Mouse (Mus musculus): ENCODE data around the gene Gbf1. TPM values are rescaled to one million over a fixed set of nuclear protein-coding genes. Genes with fewer than 3 reads are reported as not detected.

The Gbf1 gene
- polyA plus RNA-seq, 1 experiment from 2014 or later = 80.5 TPM

GRCm38 (mm10) chr19:46331936-46332335 is 179.6 kb downstream of the Gbf1 start:
- WGBS = 88% methylated on average over 3 of the region's 3 CpGs
- Histone ChIP-seq H3K27ac (no peak overlapping the region), H3K9me3 (replicated peaks) (no peaks in the 10 kb centered on the region), H3K27me3 (peaks cover 2% of the 10 kb centered on the region), H3K9ac (no peak overlapping the region), H3K4me1 (peaks cover 34% of the 10 kb centered on the region), H3K36me3 (peaks cover 25% of the 10 kb centered on the region), H3K4me2 (replicated peaks) (no peak overlapping the region; the same call in 1 of the 2 replicates), H3K4me3 (no peak overlapping the region; the same call in 1 of the 2 replicates)
- ATAC-seq (ENCODE audit: low FRiP score) = no peak

GRCm38 (mm10) chr19:46332721-46333339 is 180.5 kb downstream of the Gbf1 start:
- Histone ChIP-seq H3K9ac (no peak overlapping the region), H3K27me3 (no peaks in the 10 kb centered on the region), H3K4me1 (peaks cover 32% of the 10 kb centered on the region), H3K36me3 (peaks cover 25% of the 10 kb centered on the region), H3K4me3 (no peak overlapping the region), H3K9me3 (replicated peaks) (no peaks in the 10 kb centered on the region), H3K4me2 (replicated peaks) (peak overlapping the region; percentile 15; the same call in 1 of the 2 replicates), H3K27ac (0 out of 2 replicates have a peak overlapping the region, but pooled peaks have one; percentile 30)
- ATAC-seq (ENCODE audit: low FRiP score) = no peak
- 41% methylated on average over 7 of the region's 7 CpGs for WGBS

GRCm38 (mm10) chr19:46333906-46334305 is 181.6 kb downstream of the Gbf1 start:
- Histone ChIP-seq H3K4me2 (replicated peaks) (no peak overlapping the region), H3K27me3 (no peaks in the 10 kb centered on the region), H3K4me1 (peaks cover 30% of the 10 kb centered on the region), H3K27ac (no peak overlapping the region), H3K9ac (no peak overlapping the region), H3K36me3 (peaks cover 25% of the 10 kb centered on the region), H3K9me3 (replicated peaks) (no peaks in the 10 kb centered on the region), H3K4me3 (no peak overlapping the region)
- 86% methylated on average over 3 of the region's 3 CpGs for WGBS
- no peak for ATAC-seq (ENCODE audit: low FRiP score)

Other genes starting within 250 kb of the Gbf1 start
- gene Armh3, start 154.0 kb upstream of the Gbf1 start, polyA plus RNA-seq (2016; fragmentation: Nextera tagmentation; extraction: Ambion mirVana) = 21.3 and 24.2 TPM in 2 replicates
- gene Hps6, start 149.0 kb upstream of the Gbf1 start, polyA plus RNA-seq (2016; fragmentation: Nextera tagmentation; extraction: Ambion mirVana) = 4.8 and 5.1 TPM in 2 replicates
- 28.5 and 30.8 TPM in 2 replicates for gene Pprc1, start 107.6 kb upstream of the Gbf1 start, polyA plus RNA-seq (2016; fragmentation: Nextera tagmentation; extraction: Ambion mirVana)
- gene Ldb1, start 107.3 kb upstream of the Gbf1 start, polyA plus RNA-seq (2016; fragmentation: Nextera tagmentation; extraction: Ambion mirVana) = 129 and 138 TPM in 2 replicates
- gene Nolc1, start 76.6 kb upstream of the Gbf1 start, polyA plus RNA-seq (2016; fragmentation: Nextera tagmentation; extraction: Ambion mirVana) = 84.9 and 88.7 TPM in 2 replicates
- 0.23 TPM in 1 of 2 replicates, not detected in the other for gene Elovl3, start 20.6 kb upstream of the Gbf1 start, polyA plus RNA-seq (2016; fragmentation: Nextera tagmentation; extraction: Ambion mirVana)
- 0.90 and 3.5 TPM in 2 replicates for gene Pitx3, start 4.2 kb upstream of the Gbf1 start, polyA plus RNA-seq (2016; fragmentation: Nextera tagmentation; extraction: Ambion mirVana)
- 4.7 and 5.0 TPM in 2 replicates for gene Nfkb2, start 151.8 kb downstream of the Gbf1 start, polyA plus RNA-seq (2016; fragmentation: Nextera tagmentation; extraction: Ambion mirVana)
- 33.2 and 34.7 TPM in 2 replicates for gene Psd, start 174.6 kb downstream of the Gbf1 start, polyA plus RNA-seq (2016; fragmentation: Nextera tagmentation; extraction: Ambion mirVana)
- gene Fbxl15, start 175.7 kb downstream of the Gbf1 start, polyA plus RNA-seq (2016; fragmentation: Nextera tagmentation; extraction: Ambion mirVana) = 26.2 and 28.3 TPM in 2 replicates
- gene Cuedc2, start 186.2 kb downstream of the Gbf1 start, polyA plus RNA-seq (2016; fragmentation: Nextera tagmentation; extraction: Ambion mirVana) = 239 and 261 TPM in 2 replicates
- 7.1 and 7.6 TPM in 2 replicates for gene Mfsd13a, start 188.6 kb downstream of the Gbf1 start, polyA plus RNA-seq (2016; fragmentation: Nextera tagmentation; extraction: Ambion mirVana)
- 1.4 and 1.5 TPM in 2 replicates for gene 2310034G01Rik, start 197.8 kb downstream of the Gbf1 start, polyA plus RNA-seq (2016; fragmentation: Nextera tagmentation; extraction: Ambion mirVana)
- 240 and 246 TPM in 2 replicates for gene Actr1a, start 243.2 kb downstream of the Gbf1 start, polyA plus RNA-seq (2016; fragmentation: Nextera tagmentation; extraction: Ambion mirVana)
- gene Sufu, start 244.4 kb downstream of the Gbf1 start, polyA plus RNA-seq (2016; fragmentation: Nextera tagmentation; extraction: Ambion mirVana) = 37.7 and 39.3 TPM in 2 replicates